Mouse (Mus musculus) spleen, adult 2 months (tissue): ENCODE data around the gene Sowahd. TPM values are rescaled to one million over a fixed set of nuclear protein-coding genes. Genes with fewer than 3 reads are reported as not detected.

ENCODE experiments used
- DNase-seq, 2 experiments: peaks; one replicate each; pipeline versions ENCODE4 v3.0.0 to v3.0.0-alpha.2; 2012 to 2021; ENCODE audit warnings: low spot score in 2 of 2, low read depth in 1 of 2
- H3K27ac ChIP-seq: fragments of 200-500 bp; 2 replicates; pipeline ENCODE4 v1.5.1; 2012; ENCODE audit warnings: low read length, inconsistent platforms; ENCODE audit not compliant: insufficient read depth
- H3K27me3 ChIP-seq: fragments of 200-500 bp; 2 replicates; pipeline ENCODE4 v1.6.1; 2012; ENCODE audit warnings: mild to moderate bottlenecking, moderate library complexity, low read length, inconsistent platforms; ENCODE audit not compliant: control insufficient read depth, insufficient read depth
- H3K36me3 ChIP-seq: fragments of 200-500 bp; 2 replicates; pipeline ENCODE4 v1.6.1; 2012; ENCODE audit warnings: mild to moderate bottlenecking, low read length, inconsistent platforms; ENCODE audit not compliant: control insufficient read depth, insufficient read depth
- H3K4me1 ChIP-seq: fragments of 200-500 bp; 2 replicates; pipeline ENCODE4 v1.6.1; 2011; ENCODE audit warnings: inconsistent platforms; ENCODE audit not compliant: control insufficient read depth, insufficient read depth, insufficient read length
- H3K4me3 ChIP-seq: fragments of 200-500 bp; 2 replicates; pipeline ENCODE4 v1.5.1; 2011; ENCODE audit warnings: mild to moderate bottlenecking, inconsistent platforms; ENCODE audit not compliant: insufficient read depth, insufficient read length; ENCODE audit errors: extremely low read depth
- CTCF ChIP-seq: fragments of 200-500 bp; IDR thresholded peaks from 2 replicates; pipeline ENCODE4 v1.5.1; 2011; ENCODE audit warnings: mild to moderate bottlenecking, inconsistent platforms; ENCODE audit not compliant: insufficient read depth, insufficient read length, insufficient replicate concordance; ENCODE audit errors: extremely low read depth
- POLR2A ChIP-seq: fragments of 200-500 bp; IDR thresholded peaks from 2 replicates; pipeline ENCODE4 v1.6.1; 2011; ENCODE audit warnings: low read depth, low read length, inconsistent platforms
- WGBS: fragments of 180-500 bp; shearing (Covaris S2); methylation state at CpG from one replicate; pipeline ENCODE4 v1.1.7; 2018; 5-methylcytosine and 5-hydroxymethylcytosine counted together
- polyA plus RNA-seq: library from polyadenylated mRNA; depleted of rRNA; stranded (reverse); fragments of >200 nt; gene quantifications from 2 replicates; pipeline ENCODE4 v1.2.3, GENCODE M21; 2012

Sowahd gene
- polyA plus RNA-seq, 1 experiment: 0.08 TPM

DNA sequence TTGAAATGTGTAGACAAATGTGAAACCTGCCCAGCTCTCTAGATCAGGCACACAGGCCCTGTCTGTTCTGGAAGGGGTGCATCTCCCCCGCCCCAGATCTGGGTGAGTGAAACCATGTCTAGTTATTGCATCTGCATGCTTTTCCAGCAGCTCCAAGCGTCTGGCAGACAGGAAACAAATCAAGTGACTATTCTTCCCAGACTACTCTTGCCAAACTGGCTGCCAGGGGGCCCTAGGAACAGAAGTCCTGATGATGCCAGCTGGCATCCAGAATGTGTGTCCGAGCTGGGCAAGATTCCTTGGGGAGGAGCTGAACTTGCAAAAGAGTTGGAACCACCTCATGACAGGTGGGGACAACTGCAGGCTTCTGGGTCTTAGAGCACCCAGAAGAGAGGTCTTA, 20.3 kb upstream of the Sowahd start:
- no peak overlapping the region for H3K4me3 ChIP-seq
- DNase-seq: no peak
- no peaks in the 10 kb centered on the region for H3K36me3 ChIP-seq
- H3K4me1 ChIP-seq: no peaks in the 10 kb centered on the region
- 66% methylated on average over 3 of the region's 3 CpGs for WGBS
- TF ChIP-seq POLR2A (no peak), CTCF (no peak)
- no peak overlapping the region for H3K27ac ChIP-seq
- no peaks in the 10 kb centered on the region for H3K27me3 ChIP-seq

DNA sequence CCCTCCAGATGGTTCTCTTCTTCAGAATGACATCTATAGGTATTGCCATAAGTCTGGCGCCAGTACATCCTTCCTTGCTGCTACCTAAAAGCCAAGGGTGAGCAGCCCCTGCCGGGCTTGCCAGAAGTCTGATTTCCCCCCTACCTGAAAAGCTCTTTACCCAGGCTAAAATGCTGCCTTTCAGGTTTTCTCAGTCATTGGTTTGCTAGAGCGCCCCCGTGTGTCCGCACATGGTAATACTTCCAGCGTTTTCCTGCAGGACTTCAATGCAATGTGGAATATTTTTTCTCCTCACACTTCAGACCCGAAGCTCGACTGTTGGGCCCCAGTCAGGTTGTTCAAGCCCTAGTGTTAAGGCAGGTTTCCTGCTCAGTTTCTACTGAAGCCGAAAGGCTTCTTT, 5.9 kb upstream of the Sowahd start:
- WGBS: 26% methylated on average over 9 of the region's 9 CpGs
- Histone ChIP-seq H3K4me1 (no peaks in the 10 kb centered on the region), H3K4me3 (no peak overlapping the region), H3K27me3 (no peaks in the 10 kb centered on the region), H3K27ac (no peak overlapping the region), H3K36me3 (no peaks in the 10 kb centered on the region)
- TF ChIP-seq CTCF (peak; percentile 34; the same call in 1 of the 2 replicates), POLR2A (no peak)
- DNase-seq: peak in 1 of 2 experiments; percentile 27

DNA sequence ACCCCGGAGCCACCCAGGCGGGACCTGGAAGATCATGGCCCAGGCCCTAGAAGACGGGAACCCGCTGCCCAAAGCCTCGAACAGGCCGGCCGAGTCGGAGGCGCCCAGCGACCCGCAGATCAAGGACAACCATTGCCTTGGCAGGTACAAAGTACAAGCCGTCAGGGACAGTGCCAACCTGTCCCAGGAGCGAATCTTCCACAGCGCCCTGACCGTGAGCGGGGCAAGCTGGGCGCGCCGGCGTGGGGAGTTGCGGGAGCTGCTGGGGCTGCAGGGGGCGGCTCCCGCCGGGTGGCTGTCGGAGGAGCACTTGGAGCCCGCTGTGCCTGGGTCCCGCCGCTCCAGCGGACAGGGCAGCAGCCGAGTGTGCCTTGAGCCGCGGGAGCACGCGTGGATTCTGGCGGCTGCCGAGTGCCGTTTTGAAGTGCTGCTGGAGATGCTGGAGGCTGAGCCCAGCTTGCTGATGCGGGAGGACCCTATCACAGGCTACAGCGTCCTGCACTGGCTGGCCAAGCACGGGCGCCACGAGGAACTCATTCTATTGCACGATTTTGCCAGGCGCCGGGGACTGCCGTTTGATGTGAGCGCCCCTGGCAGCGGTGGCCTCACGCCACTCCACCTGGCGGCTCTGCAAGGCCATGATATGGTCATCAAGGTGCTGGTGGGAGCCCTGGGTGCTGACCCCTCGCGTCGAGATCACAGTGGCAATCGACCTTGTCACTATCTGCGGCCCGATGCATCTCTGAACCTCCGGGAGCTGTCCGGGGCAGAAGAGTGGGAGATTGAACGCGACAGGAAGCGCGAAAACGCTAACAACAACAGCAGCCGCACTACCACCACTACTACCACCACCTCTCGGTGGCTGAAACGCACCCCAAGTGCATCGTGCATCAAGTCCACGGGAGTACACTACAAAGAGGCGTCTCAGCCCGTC, 512 bp downstream of the Sowahd start:
- peak overlapping the region; percentile 14 for H3K4me3 ChIP-seq
- WGBS: 21% methylated on average over 70 of the region's 70 CpGs
- peaks cover 14% of the 10 kb centered on the region for H3K27me3 ChIP-seq
- H3K36me3 ChIP-seq: no peaks in the 10 kb centered on the region
- H3K4me1 ChIP-seq: peaks cover 8% of the 10 kb centered on the region; the same call in 1 of the 2 replicates
- no peak for DNase-seq
- TF ChIP-seq POLR2A: no peak
- no peak for TF ChIP-seq CTCF
- no peak overlapping the region for H3K27ac ChIP-seq

DNA sequence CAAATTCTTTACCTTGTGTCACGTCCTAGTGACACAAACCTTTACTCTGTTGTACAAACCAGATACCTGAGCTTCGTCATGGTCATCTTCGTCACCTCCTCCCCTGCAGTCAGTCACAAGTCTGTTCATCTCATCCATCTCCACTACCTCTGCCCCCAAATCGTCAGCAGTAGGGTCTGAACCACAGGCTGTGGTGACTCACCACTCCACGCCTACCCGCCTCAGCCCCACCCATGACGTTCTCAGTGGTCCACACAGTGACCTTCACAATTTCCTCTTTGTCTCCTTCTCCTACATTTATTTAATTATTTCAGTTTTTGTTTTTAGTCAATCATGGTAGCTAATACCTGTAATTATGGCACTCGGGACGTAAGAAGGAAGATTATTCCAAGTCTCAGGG, 15.3 kb downstream of the Sowahd start:
- Histone ChIP-seq H3K4me3 (no peak overlapping the region), H3K27ac (no peak overlapping the region), H3K27me3 (no peaks in the 10 kb centered on the region), H3K36me3 (no peaks in the 10 kb centered on the region), H3K4me1 (no peaks in the 10 kb centered on the region)
- no peak for DNase-seq
- 73% methylated on average over 9 of the region's 9 CpGs for WGBS
- TF ChIP-seq CTCF (no peak), POLR2A (no peak)

DNA sequence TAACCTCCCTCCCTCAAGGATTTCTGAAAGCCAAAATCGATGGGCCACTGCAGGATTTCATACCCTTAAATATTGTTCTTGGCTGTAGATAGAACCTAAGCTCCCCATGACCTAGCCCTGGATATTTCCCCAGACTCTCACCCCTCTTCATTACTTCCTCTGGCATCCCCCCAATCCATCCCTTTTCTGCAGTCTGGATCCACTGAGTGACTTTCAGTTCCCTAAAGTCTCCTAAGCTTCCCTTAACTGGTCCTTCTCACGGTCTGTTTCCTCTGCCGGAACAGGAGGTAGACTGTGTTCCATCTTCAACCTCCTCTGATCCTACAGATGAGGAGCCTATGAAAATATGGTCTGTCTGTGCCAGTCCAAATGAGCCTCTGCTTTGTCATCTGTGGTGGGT, 18.7 kb downstream of the Sowahd start:
- Histone ChIP-seq H3K27me3 (no peaks in the 10 kb centered on the region), H3K36me3 (no peaks in the 10 kb centered on the region), H3K4me1 (no peaks in the 10 kb centered on the region), H3K27ac (no peak overlapping the region), H3K4me3 (no peak overlapping the region)
- WGBS: 68% methylated on average over 3 of the region's 3 CpGs
- no peak for TF ChIP-seq CTCF
- no peak for TF ChIP-seq POLR2A
- no peak for DNase-seq

DNA sequence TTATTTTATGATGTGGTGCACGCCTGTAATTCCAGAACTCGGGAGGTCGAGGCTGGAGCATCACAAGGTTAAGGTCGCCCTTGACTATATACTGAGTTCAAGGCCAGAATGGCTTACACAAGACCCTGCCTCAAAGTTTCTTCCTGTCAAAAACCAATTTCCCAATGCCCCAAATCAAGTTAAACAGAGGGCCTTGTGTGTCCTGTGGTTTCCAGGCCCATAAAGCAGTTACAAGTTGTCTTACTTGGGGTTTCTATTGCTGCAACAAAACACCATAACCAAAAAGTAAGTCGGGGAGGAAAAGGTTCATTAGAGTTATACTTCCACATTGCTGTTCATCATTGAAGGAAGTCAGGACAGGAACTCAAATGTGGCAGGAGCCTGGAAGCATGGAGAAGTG, 20.1 kb downstream of the Sowahd start:
- WGBS: 82% methylated on average over 5 of the region's 5 CpGs
- no peaks in the 10 kb centered on the region for H3K27me3 ChIP-seq
- no peaks in the 10 kb centered on the region for H3K4me1 ChIP-seq
- no peak overlapping the region for H3K4me3 ChIP-seq
- DNase-seq: no peak
- no peak for TF ChIP-seq CTCF
- no peak for TF ChIP-seq POLR2A
- H3K36me3 ChIP-seq: no peaks in the 10 kb centered on the region
- no peak overlapping the region for H3K27ac ChIP-seq
